Mouse (Mus musculus): Measurements from ENCODE around the gene Fam107b. TPM values are rescaled to one million over a fixed set of nuclear protein-coding genes. Genes with fewer than 3 reads are reported as not detected.

The Fam107b gene
- polyA plus RNA-seq, 1 experiment from 2014 or later, result 32.5 TPM

DNA sequence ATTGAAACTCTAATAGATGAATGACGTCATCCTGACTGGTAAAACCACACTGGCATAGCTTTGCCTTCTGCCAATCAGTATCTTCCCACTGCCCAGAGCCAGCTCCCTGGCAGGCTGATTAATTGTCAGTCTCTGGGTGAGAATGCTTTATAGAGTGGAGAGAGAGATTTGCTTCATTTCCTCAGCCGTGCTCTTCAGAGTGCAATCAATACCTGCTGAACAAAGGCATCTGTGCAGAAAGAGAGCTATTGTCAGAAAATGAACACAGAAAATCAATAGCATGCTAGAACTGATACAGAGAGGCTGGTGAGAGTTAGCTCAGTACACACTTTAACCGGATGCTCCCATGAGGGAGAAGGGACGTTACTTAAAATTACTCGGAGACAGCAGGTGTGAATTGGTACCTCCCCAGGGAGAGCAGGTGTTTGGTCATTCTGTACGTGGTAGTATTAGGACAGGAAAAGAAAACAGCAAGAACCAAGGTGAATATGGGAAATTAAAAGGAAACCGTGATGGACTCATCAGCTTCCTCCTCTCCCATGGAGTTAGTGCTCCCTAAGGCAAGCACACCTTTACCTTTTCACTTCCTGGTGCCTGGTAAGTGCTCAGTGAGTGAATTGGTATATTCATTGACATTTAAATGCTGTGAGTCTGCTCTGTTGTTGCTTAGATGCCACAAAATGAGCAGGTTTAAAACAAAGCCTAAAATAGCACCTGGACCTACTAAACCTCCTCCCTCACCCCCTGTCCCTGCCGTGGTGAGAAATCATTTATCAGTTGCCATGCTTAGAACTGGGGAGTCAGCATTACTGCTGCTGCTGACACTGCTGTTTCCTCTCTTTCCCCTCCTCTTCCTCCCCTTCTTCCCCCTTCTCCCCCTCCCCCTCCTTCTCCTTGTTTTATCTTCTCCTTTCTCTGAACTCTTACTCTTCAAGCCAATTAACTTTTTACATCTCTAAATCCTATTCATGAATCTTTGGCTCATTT lies 38.9 kb downstream of the Fam107b start:
- Histone ChIP-seq H3K36me3 (no peaks in the 10 kb centered on the region), H3K4me1 (replicated peaks) (no peaks in the 10 kb centered on the region), H3K4me3 (no peak overlapping the region), H3K27ac (ENCODE audit: poor library complexity, severe bottlenecking) (no peak overlapping the region), H3K4me2 (no peak overlapping the region), H3K27me3 (replicated peaks) (no peaks in the 10 kb centered on the region), H3K9me3 (replicated peaks) (no peaks in the 10 kb centered on the region), H3K9ac (no peak overlapping the region)
- no peak for ATAC-seq (ENCODE audit: insufficient number of reproducible peaks, low FRiP score)
- WGBS, result 54% methylated on average over 8 of the region's 8 CpGs

DNA sequence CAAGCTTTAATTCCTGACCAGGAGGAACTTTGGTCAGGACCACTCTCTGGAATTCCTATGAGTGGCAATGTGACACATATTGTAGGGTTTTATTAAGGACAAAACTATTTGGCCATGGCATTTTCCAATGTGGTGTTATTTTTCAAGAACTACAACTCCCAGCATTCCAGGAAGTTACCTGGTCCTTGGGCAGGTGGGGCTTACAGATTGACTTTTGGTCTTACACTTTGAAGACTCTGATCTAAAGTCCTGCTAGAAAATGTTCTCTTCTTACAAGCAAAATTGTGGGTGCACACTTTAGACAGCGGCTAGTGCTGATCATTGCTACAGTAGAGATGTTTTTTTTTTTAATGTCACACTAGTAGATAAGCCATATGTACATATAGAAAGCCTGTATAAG lies 48.2 kb downstream of the Fam107b start:
- Histone ChIP-seq H3K36me3 (no peaks in the 10 kb centered on the region), H3K9me3 (replicated peaks) (no peaks in the 10 kb centered on the region), H3K4me2 (no peak overlapping the region), H3K27me3 (replicated peaks) (no peaks in the 10 kb centered on the region), H3K9ac (no peak overlapping the region), H3K4me3 (no peak overlapping the region), H3K4me1 (replicated peaks) (no peaks in the 10 kb centered on the region), H3K27ac (ENCODE audit: poor library complexity, severe bottlenecking) (no peak overlapping the region)
- ATAC-seq (ENCODE audit: insufficient number of reproducible peaks, low FRiP score), result no peak
- WGBS, result 80% methylated on average over 1 of the region's 1 CpGs

DNA sequence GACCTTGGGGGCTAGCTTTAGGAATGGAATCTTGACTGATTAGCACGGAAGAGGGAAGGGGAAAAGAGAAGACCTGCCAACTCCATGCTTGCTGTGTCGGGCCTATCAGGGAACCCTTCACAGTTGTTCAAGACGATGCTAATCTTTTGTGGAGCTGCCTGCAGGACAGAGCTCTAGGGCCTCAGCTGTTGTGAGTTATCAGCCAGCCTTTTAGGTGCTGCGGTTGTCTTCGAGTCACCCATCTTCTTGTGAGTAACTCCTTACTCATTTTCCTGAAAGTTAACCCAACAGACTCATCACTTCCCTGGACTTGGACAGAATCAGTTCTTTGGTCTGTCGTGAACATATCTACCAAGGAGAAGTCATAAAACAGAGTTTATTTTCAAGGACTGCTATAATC lies 51.3 kb downstream of the Fam107b start:
- Histone ChIP-seq H3K9me3 (replicated peaks) (no peaks in the 10 kb centered on the region), H3K4me1 (replicated peaks) (no peaks in the 10 kb centered on the region), H3K36me3 (no peaks in the 10 kb centered on the region), H3K27ac (ENCODE audit: poor library complexity, severe bottlenecking) (no peak overlapping the region), H3K27me3 (replicated peaks) (no peaks in the 10 kb centered on the region), H3K9ac (no peak overlapping the region), H3K4me2 (no peak overlapping the region), H3K4me3 (no peak overlapping the region)
- 53% methylated on average over 6 of the region's 6 CpGs for WGBS
- no peak for ATAC-seq (ENCODE audit: insufficient number of reproducible peaks, low FRiP score)

DNA sequence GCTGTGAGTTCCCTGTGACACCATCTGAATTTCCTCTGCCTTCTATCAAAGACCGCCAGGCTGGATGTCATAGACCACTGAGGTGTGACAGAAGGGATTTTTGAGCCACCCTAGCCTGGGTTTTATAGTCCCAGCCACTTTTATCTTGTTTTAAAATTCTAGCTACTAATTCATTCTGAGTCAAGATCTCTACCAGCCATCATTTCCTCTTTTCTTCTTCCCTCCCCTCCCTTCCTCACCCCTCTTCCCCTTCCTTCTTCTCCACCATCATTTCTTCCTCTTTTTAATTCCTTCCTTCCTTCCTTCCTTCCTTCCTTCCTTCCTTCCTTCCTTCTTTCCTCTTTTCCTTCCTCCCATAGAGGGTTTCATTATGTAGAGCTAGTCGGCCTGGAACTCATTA lies 51.9 kb downstream of the Fam107b start:
- WGBS, result 80% methylated on average over 2 of the region's 2 CpGs

DNA sequence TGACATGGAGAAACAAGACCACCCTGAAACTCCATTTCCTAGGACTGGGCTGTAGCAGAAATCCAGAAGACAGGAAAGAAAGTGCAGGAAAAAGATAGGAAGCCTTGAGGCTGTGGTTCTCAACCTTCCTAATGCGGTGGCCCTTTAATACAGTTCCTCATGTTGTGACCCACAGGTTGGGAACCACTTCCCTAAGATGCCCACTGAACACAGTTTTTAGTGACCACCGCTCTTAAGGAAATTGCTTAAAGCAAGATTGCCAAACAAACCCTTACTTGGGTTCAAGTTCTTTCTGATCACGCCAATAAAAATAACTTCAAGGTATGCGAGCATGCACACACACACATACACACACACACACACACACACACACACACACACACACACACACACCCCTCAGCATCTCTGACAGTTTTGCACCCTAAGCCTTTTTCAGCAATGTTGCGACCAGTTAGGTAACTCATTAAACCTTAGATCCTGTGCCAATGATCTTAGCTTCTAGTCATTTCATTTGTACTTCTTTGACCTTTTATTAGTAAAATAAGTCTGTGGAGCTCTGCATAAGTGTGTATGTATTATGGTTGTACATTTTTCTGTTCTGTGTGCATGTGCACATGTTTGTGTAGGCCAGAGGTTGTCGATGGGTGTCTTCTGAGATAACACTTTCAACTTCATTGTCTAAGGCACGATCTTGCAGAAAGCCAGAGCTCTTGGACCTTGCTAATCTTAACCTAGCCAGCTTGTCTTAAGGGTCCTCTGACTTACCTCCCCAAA lies 53.1 kb downstream of the Fam107b start:
- no peak overlapping the region for H3K27ac ChIP-seq (ENCODE audit: poor library complexity, severe bottlenecking)
- H3K4me3 ChIP-seq, result no peak overlapping the region
- H3K27me3 ChIP-seq (replicated peaks), result no peaks in the 10 kb centered on the region
- H3K36me3 ChIP-seq, result no peaks in the 10 kb centered on the region
- no peaks in the 10 kb centered on the region for H3K9me3 ChIP-seq (replicated peaks)
- no peaks in the 10 kb centered on the region for H3K4me1 ChIP-seq (replicated peaks)
- no peak overlapping the region for H3K4me2 ChIP-seq
- ATAC-seq (ENCODE audit: insufficient number of reproducible peaks, low FRiP score), result no peak
- no peak overlapping the region for H3K9ac ChIP-seq
- WGBS, result 86% methylated on average over 7 of the region's 7 CpGs

More for the DNA sequence above, 51.9 kb downstream of the Fam107b start:
- no peaks in the 10 kb centered on the region for H3K36me3 ChIP-seq
- no peak overlapping the region for H3K9ac ChIP-seq
- H3K4me1 ChIP-seq (replicated peaks), result no peaks in the 10 kb centered on the region
- no peaks in the 10 kb centered on the region for H3K9me3 ChIP-seq (replicated peaks)
- no peak overlapping the region for H3K4me3 ChIP-seq
- no peak overlapping the region for H3K27ac ChIP-seq (ENCODE audit: poor library complexity, severe bottlenecking)
- no peak overlapping the region for H3K4me2 ChIP-seq
- no peak for ATAC-seq (ENCODE audit: insufficient number of reproducible peaks, low FRiP score)
- no peaks in the 10 kb centered on the region for H3K27me3 ChIP-seq (replicated peaks)

DNA sequence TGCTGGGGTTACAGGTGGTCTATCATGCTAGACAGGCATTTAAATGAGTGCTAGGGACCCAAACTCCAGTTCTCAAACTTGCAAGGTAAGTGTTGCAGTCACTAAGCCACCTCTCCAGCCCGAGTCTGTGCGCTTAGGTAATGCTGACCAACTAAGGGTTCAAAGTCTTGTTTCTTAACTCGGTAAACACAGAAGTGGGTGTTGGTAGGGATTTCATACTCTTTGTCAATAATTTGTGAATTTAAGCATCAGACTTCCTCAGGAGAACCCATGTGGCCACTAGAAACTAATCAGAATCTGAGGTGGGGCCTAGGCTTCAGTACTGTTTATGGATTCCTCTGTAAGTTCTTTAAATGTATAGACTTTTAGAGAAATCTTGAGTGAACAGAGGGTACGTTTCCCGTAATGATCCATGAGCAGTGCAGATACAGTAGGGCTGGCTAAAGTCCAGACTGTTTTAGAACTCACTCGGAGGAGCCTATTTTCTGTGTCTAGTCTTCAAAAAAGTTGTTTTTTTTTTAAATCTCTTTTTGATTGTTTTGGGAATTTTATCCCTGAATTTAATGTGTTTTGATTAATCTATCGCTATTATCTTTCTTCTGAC lies 53.8 kb downstream of the Fam107b start:
- Histone ChIP-seq H3K4me2 (no peak overlapping the region), H3K27me3 (replicated peaks) (no peaks in the 10 kb centered on the region), H3K27ac (ENCODE audit: poor library complexity, severe bottlenecking) (no peak overlapping the region), H3K36me3 (no peaks in the 10 kb centered on the region), H3K4me3 (no peak overlapping the region), H3K4me1 (replicated peaks) (no peaks in the 10 kb centered on the region), H3K9ac (no peak overlapping the region), H3K9me3 (replicated peaks) (no peaks in the 10 kb centered on the region)
- WGBS, result 84% methylated on average over 7 of the region's 7 CpGs
- no peak for ATAC-seq (ENCODE audit: insufficient number of reproducible peaks, low FRiP score)

DNA sequence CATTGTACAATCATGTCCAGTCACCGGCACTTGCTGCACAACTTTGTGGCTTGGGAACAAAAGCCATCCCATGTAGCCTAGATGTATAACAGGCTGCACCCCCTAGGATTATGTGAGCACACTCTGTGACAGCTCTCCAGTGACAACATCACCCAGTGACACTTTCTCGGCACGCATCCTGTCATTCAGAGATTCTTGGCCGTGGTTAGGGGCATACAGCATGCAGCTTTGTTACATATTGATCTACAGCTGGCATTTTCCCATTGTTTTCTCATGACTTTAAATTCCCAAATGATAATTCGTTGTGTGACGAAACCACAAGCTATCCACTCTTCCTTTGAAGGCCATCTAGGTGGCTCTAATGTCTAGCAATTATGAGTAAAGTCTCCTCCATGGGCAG lies 58.8 kb downstream of the Fam107b start:
- H3K9ac ChIP-seq, result no peak overlapping the region
- ATAC-seq (ENCODE audit: insufficient number of reproducible peaks, low FRiP score), result no peak
- H3K4me1 ChIP-seq (replicated peaks), result no peaks in the 10 kb centered on the region
- H3K4me2 ChIP-seq, result no peak overlapping the region
- 76% methylated on average over 6 of the region's 6 CpGs for WGBS
- H3K27me3 ChIP-seq (replicated peaks), result no peaks in the 10 kb centered on the region
- H3K4me3 ChIP-seq, result no peak overlapping the region
- no peaks in the 10 kb centered on the region for H3K36me3 ChIP-seq
- H3K9me3 ChIP-seq (replicated peaks), result peaks cover 3% of the 10 kb centered on the region; the same call in 1 of the 2 replicates
- no peak overlapping the region for H3K27ac ChIP-seq (ENCODE audit: poor library complexity, severe bottlenecking)

DNA sequence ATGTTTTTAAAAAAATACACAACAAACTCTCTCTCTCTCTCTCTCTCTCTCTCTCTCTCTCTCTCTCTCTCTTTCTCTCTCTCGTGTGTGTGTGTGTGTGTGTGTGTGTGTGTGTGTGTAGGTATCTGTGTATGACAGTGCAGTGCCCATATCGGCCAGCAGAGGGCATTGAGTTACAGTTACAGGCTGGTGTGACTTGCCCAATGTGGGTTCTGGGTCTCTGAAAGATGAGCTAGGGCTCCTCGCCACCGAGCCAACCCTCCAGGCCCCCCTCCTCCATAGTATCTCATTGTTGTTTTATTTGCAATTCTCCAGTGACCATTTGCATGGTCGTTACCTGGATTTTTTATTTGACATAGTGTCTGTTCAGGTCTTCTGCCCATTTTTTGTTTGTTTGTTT lies 59.5 kb downstream of the Fam107b start:
- H3K27me3 ChIP-seq (replicated peaks), result no peaks in the 10 kb centered on the region
- H3K4me3 ChIP-seq, result no peak overlapping the region
- H3K4me1 ChIP-seq (replicated peaks), result no peaks in the 10 kb centered on the region
- no peak overlapping the region for H3K27ac ChIP-seq (ENCODE audit: poor library complexity, severe bottlenecking)
- H3K4me2 ChIP-seq, result no peak overlapping the region
- H3K9me3 ChIP-seq (replicated peaks), result peaks cover 3% of the 10 kb centered on the region; the same call in 1 of the 2 replicates
- no peak for ATAC-seq (ENCODE audit: insufficient number of reproducible peaks, low FRiP score)
- no peak overlapping the region for H3K9ac ChIP-seq
- no peaks in the 10 kb centered on the region for H3K36me3 ChIP-seq
- 87% methylated on average over 5 of the region's 5 CpGs for WGBS

DNA sequence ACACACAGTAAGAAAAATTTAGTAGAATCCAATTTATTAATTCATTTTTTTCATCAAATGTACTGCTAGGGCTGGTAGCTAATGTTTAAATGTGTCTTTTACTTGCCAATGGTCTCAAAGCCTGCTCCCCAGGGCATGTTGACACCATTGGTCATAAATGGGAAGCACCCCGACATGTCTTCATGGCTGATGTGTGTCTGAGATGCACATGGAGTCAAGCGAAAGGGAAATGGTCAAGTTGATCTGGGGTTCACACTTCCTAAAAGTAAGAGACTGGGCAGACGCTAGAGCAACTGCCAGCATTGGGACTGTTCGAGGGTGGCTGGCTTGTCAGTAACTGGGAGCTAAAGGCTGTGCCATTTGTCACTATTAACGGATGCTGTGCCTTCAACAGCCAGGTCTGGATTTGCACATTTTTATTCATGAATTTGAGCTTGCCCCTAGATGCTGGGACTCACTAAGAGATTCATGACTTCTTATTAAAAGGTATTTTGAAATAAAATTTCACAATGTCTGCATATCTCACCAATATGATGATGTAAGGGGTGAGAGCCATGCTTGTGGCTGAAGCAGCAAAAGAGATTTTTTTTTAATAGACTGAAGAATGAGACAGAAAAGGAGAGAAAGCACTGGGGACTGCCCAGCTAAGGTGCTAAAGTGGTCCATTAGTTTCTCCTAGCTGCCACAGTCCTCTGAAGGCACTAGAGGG lies 60.6 kb downstream of the Fam107b start:
- Histone ChIP-seq H3K4me2 (no peak overlapping the region), H3K36me3 (no peaks in the 10 kb centered on the region), H3K9ac (no peak overlapping the region), H3K4me3 (no peak overlapping the region), H3K27me3 (replicated peaks) (no peaks in the 10 kb centered on the region), H3K9me3 (replicated peaks) (peaks cover 3% of the 10 kb centered on the region; the same call in 1 of the 2 replicates), H3K4me1 (replicated peaks) (no peaks in the 10 kb centered on the region), H3K27ac (ENCODE audit: poor library complexity, severe bottlenecking) (no peak overlapping the region)
- no peak for ATAC-seq (ENCODE audit: insufficient number of reproducible peaks, low FRiP score)
- WGBS, result 74% methylated on average over 5 of the region's 5 CpGs

DNA sequence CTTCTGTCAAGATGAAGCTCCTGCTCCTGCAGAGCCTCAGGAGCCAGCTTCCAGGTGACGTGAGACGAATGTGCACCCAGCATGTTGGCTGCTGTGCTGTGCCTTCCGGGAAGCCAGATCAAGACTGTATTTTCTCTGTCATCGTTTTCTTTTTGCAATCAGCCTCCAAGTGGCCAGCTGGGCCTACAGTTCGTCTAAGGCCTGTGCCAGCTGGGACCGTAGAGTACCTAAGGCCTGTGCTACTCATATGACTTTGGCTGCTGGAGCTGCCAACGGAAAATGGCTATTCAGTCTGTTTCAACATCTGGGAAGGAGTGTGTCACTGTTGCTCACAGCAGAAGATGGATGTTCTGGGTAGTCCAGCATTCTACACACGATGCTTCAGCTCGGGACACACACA lies 62.8 kb downstream of the Fam107b start:
- 72% methylated on average over 9 of the region's 9 CpGs for WGBS
- Histone ChIP-seq H3K27me3 (replicated peaks) (no peaks in the 10 kb centered on the region), H3K9me3 (replicated peaks) (peaks cover 3% of the 10 kb centered on the region; the same call in 1 of the 2 replicates), H3K9ac (no peak overlapping the region), H3K4me1 (replicated peaks) (no peaks in the 10 kb centered on the region), H3K4me2 (no peak overlapping the region), H3K27ac (ENCODE audit: poor library complexity, severe bottlenecking) (no peak overlapping the region), H3K4me3 (no peak overlapping the region), H3K36me3 (no peaks in the 10 kb centered on the region)
- ATAC-seq (ENCODE audit: insufficient number of reproducible peaks, low FRiP score), result no peak
